8 mouse cellular contexts compared by ENCODE assay signal in genomic region chr5:32857781-32858220, GRCm38 (mm10). TPM values are rescaled to one million over a fixed set of nuclear protein-coding genes. Genes with fewer than 3 reads are reported as not detected.
DNase-seq lines count a peak whose midpoint lies in the region; ATAC-seq and TF ChIP-seq lines count a peak whose summit lies in the region.

No protein-coding gene starts in this region.

- peak overlapping the region; percentile 45 for H3K4me2 ChIP-seq in forebrain, embryonic 15.5 days (replicated peaks)
- H3K4me2 ChIP-seq in hindbrain, embryonic 11.5 days (replicated peaks; ENCODE audit: low read depth, low read length) = peak overlapping the region; percentile 49
- peak overlapping the region; percentile 66 for H3K4me2 ChIP-seq in lung, embryonic 14.5 days

- DNase-seq in NIH3T3 (ENCODE audit: low read depth) = peak; percentile 69
- peak; percentile 60 for DNase-seq in cerebellum, adult 11-12 months
- DNase-seq in hindbrain, embryonic 11.5 days (ENCODE audit: low spot score) = peak; percentile 67
- peak; percentile 31 for DNase-seq in layer of hippocampus, adult 9-10 months (ENCODE audit: low spot score)
- DNase-seq in lung, embryonic 14.5 days = peak; percentile 81
- DNase-seq in retina, postnatal 1 day = peak; percentile 65
- no peak for DNase-seq in Muller cell, postnatal 12 days (ENCODE audit: inconsistent ontology term)

- H3K27me3 ChIP-seq in forebrain, embryonic 15.5 days = no peaks in the 10 kb centered on the region
- no peaks in the 10 kb centered on the region for H3K27me3 ChIP-seq in hindbrain, embryonic 11.5 days (ENCODE audit: control insufficient read depth, insufficient read depth, low read length)
- no peaks in the 10 kb centered on the region for H3K27me3 ChIP-seq in lung, embryonic 14.5 days (ENCODE audit: insufficient read depth, low read length)

- H3K9me3 ChIP-seq in forebrain, embryonic 15.5 days = no peaks in the 10 kb centered on the region
- H3K9me3 ChIP-seq in hindbrain, embryonic 11.5 days (ENCODE audit: control insufficient read depth, low read length) = no peaks in the 10 kb centered on the region
- no peaks in the 10 kb centered on the region for H3K9me3 ChIP-seq in lung, embryonic 14.5 days (ENCODE audit: low read depth, low read length)

- peak overlapping the region; percentile 67 for H3K27ac ChIP-seq in forebrain, embryonic 15.5 days (replicated peaks)
- no peak overlapping the region for H3K27ac ChIP-seq in hindbrain, embryonic 11.5 days (ENCODE audit: low read depth, low read length)
- H3K27ac ChIP-seq in lung, embryonic 14.5 days (ENCODE audit: low read depth) = peak overlapping the region; percentile 37; the same call in 1 of the 2 replicates

- no peaks in the 10 kb centered on the region for H3K36me3 ChIP-seq in forebrain, embryonic 15.5 days
- no peaks in the 10 kb centered on the region for H3K36me3 ChIP-seq in hindbrain, embryonic 11.5 days (ENCODE audit: control insufficient read depth, insufficient read depth, low read length)
- H3K36me3 ChIP-seq in lung, embryonic 14.5 days (ENCODE audit: insufficient read depth) = no peaks in the 10 kb centered on the region

- H3K4me1 ChIP-seq in forebrain, embryonic 15.5 days = peaks cover 17% of the 10 kb centered on the region
- 0 out of 2 replicates have a peak, but pooled peaks cover 2% of the 10 kb centered on the region for H3K4me1 ChIP-seq in hindbrain, embryonic 11.5 days (replicated peaks; ENCODE audit: control insufficient read depth, insufficient read depth, low read length)
- no peaks in the 10 kb centered on the region for H3K4me1 ChIP-seq in lung, embryonic 14.5 days (ENCODE audit: insufficient read depth)

- H3K9ac ChIP-seq in forebrain, embryonic 15.5 days (replicated peaks) = peak overlapping the region; percentile 44
- peak overlapping the region; percentile 40 for H3K9ac ChIP-seq in hindbrain, embryonic 11.5 days (ENCODE audit: low read depth, low read length)
- peak overlapping the region; percentile 41 for H3K9ac ChIP-seq in lung, embryonic 14.5 days

- no peak; the same call in 1 of the 2 replicates for ATAC-seq in forebrain, embryonic 15.5 days (replicated peaks)
- ATAC-seq in hindbrain, embryonic 11.5 days (ENCODE audit: low FRiP score) = no peak
- ATAC-seq in lung, embryonic 14.5 days (ENCODE audit: insufficient read depth) = no peak; the same call in 1 of the 2 replicates

- WGBS in forebrain, embryonic 15.5 days = 4% methylated on average over 6 of the region's 6 CpGs
- WGBS in hindbrain, embryonic 11.5 days = 4% methylated on average over 6 of the region's 6 CpGs
- 3% methylated on average over 6 of the region's 6 CpGs for WGBS in lung, embryonic 14.5 days

- peak overlapping the region; percentile 45 for H3K4me3 ChIP-seq in forebrain, embryonic 15.5 days
- peak overlapping the region; percentile 34 for H3K4me3 ChIP-seq in hindbrain, embryonic 11.5 days (ENCODE audit: low read depth, low read length)
- H3K4me3 ChIP-seq in lung, embryonic 14.5 days (ENCODE audit: low read depth, low read length) = peak overlapping the region; percentile 41

- peak; percentile 11; the same call in 1 of the 2 replicates for TF ChIP-seq CTCF in lung, embryonic 14.5 days (IDR thresholded peaks at IDR 0.05; ENCODE audit: low read depth)

RNA-seq across cellular contexts. Expression of gene Prr14l, which starts 3.7 kb away (rescaled TPM):
- 15.4 and 17.5 TPM in 2 replicates for polyA plus RNA-seq in forebrain, embryonic 15.5 days (2015; fragmentation: Nextera tagmentation; extraction: Ambion mirVana)
- 14.7 and 20.0 TPM in 2 replicates for polyA plus RNA-seq in hindbrain, embryonic 11.5 days (2014; fragmentation: Nextera tagmentation; extraction: Ambion mirVana)
- polyA plus RNA-seq in lung, embryonic 14.5 days (2014; fragmentation: Nextera tagmentation; extraction: Ambion mirVana) = 18.9 and 20.5 TPM in 2 replicates

RNA-seq across cellular contexts. Expression of gene Depdc5, which starts 5.7 kb away (rescaled TPM):
- polyA plus RNA-seq in forebrain, embryonic 15.5 days (2015; fragmentation: Nextera tagmentation; extraction: Ambion mirVana) = 35.6 and 35.7 TPM in 2 replicates
- 28.7 and 34.4 TPM in 2 replicates for polyA plus RNA-seq in hindbrain, embryonic 11.5 days (2014; fragmentation: Nextera tagmentation; extraction: Ambion mirVana)
- 26.7 and 29.5 TPM in 2 replicates for polyA plus RNA-seq in lung, embryonic 14.5 days (2014; fragmentation: Nextera tagmentation; extraction: Ambion mirVana)

RNA-seq across cellular contexts. Expression of gene Gm20671, which starts 30.9 kb away (rescaled TPM):
- not detected in 2 replicates for polyA plus RNA-seq in forebrain, embryonic 15.5 days (2015; fragmentation: Nextera tagmentation; extraction: Ambion mirVana)
- polyA plus RNA-seq in hindbrain, embryonic 11.5 days (2014; fragmentation: Nextera tagmentation; extraction: Ambion mirVana) = not detected in 2 replicates
- polyA plus RNA-seq in lung, embryonic 14.5 days (2014; fragmentation: Nextera tagmentation; extraction: Ambion mirVana) = not detected in 2 replicates
